Mouse (Mus musculus): ENCODE results near the gene Alkbh1. TPM values are rescaled to one million over a fixed set of nuclear protein-coding genes. Genes with fewer than 3 reads are reported as not detected.
"Not testable (repeated sequence)": the region's sequence is repeated elsewhere in the genome, so short reads cannot be mapped to it uniquely, and the experiment has no call there.

The Alkbh1 gene
- total RNA-seq (2015; ENCODE audit: low replicate concordance), result 7.2 and 20.5 TPM in 2 replicates
- total RNA-seq (2017; ENCODE audit: low replicate concordance), result 18.0 and 19.9 TPM in 2 replicates

GRCm38 (mm10) chr12:87443700-87444122 lies at the start of gene Alkbh1, which contains the start of gene Slirp:
TSS of gene Alkbh1 (minus strand) at chr12:87444017.
TSS of gene Slirp (plus strand) at chr12:87443896.
- peak; percentile 97 for ATAC-seq (replicated peaks; ENCODE audit: low FRiP score, poor library complexity, severe bottlenecking)

DNA sequence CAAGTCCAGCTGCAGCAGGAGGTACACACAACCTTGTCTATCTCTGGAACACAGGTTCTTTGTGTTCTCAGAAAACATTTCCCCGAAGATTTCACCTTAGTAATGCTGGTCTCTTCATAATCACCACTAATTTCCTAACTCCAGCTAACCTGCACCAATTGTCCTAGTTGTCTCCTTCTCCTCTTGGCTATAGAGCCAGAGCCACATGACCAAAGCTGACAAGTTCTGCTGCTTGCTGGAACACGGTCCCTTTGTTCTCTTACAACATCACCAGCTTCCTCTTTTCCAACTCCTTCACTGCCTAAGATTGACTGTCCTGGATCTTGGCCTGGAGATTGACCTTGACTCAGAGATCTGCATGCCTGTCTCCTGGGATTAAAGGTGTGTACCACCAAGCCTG lies 44.9 kb upstream of the Alkbh1 start:
- ATAC-seq (replicated peaks; ENCODE audit: low FRiP score, poor library complexity, severe bottlenecking), result not testable (repeated sequence)

GRCm38 (mm10) chr12:87482482-87482881 lies 38.7 kb upstream of the Alkbh1 start:
- ATAC-seq (replicated peaks; ENCODE audit: low FRiP score, poor library complexity, severe bottlenecking), result not testable (repeated sequence)

GRCm38 (mm10) chr12:87474756-87475155 lies 30.9 kb upstream of the Alkbh1 start:
- ATAC-seq (replicated peaks; ENCODE audit: low FRiP score, poor library complexity, severe bottlenecking), result no peak

DNA sequence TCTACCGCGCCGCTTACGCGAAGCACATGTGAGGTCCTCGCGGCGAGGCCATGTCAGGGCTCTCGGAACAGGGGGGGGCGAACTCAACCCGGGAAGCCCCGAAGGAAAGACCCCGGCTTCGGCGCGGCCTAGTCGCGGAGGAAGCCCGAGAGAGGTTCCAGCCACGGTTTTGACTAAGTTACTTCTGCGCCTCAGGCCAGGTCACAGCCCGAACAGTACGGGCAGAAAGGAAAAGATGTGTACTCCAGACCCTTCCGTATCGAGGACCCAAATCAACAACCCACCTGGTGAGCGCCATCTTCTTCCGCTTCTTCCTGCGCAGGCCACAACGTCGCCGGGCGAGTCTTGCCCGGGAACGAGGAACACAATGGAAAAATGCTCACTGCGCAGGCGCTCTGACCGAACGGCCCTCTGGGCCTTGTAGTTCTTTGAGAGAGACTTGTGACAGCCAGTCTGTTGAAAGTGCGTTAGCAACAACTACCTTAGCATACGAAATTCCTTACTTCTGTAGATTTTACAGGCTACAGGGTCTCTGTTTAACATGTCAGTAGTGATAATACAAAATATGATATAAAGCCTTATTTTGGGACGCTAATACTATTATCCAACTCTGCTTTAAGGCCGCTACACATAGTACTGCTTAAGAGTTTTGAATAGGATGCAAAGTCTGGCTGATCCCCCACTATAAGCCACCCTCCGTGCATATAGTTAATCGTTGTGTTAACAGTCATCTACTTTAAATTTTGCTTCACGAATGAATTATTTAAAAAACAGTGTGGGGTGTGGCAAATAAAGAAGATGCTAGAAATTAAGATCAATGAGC lies 28.4 kb upstream of the Alkbh1 start, which contains the start of gene Snw1:
Snw1 (minus strand) TSS at position 311 of the 823 bp plus-strand sequence.
- peak; percentile 99 for ATAC-seq (replicated peaks; ENCODE audit: low FRiP score, poor library complexity, severe bottlenecking)

DNA sequence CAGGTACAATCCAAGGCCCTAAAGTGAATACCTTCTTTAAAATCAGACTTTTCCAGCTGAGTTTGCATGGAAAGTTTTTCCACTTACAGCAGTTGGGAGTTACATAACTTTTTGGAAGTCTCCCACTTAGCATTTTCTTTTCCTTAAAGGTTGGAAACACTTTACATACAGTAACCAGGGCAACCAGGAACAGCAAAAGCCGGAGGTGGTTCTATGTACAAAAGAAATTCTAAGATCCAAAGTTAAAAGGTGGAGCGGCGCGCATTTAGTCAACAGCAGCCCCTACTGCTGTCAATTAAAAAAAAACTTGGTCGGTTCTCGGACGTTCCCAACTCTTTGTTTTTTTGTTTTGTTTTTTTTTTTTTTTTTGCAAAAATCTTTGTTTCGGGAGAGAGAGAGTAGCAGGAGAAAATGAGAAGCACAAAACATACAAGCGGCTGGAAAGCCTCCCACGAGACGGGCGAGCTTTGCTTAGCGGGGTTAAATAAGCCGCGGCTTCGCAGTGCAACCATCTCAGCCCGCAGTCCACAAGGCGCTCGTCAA lies 27.7 kb upstream of the Alkbh1 start:
- peak; percentile 81 for ATAC-seq (replicated peaks; ENCODE audit: low FRiP score, poor library complexity, severe bottlenecking)

GRCm38 (mm10) chr12:87470263-87471136 lies 26.7 kb upstream of the Alkbh1 start:
- ATAC-seq (replicated peaks; ENCODE audit: low FRiP score, poor library complexity, severe bottlenecking), result no peak

DNA sequence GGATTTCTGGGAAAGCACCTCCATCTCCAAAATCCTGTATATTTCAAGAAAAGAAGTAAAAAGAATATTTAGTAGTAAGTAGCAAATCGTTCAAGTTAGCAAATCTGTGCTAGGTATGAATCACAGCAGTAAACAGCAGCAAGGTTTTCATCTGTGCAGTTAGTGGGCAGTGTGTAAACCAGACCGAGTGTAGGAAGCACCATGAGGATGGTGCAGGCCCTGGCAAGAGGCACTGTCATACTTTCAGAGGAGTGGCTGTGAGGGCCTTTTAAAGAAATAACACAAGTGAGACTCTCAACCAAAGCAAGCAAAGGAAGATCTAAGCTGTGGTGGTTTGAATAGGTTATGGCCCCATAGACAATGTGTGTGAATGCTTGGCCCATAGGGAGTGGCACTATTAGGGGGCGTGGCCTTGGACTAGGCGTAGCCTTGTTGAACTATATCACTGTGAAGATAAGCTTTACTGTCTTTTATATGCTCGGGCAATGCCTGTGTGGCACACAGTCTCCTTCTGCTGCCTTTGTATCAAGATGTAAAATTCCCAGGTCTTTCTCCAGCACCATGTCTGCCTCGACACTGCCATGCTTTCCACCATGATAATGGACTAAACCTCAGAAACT lies 21.0 kb upstream of the Alkbh1 start:
- ATAC-seq (replicated peaks; ENCODE audit: low FRiP score, poor library complexity, severe bottlenecking), result peak; percentile 25; the same call in 1 of the 2 replicates

GRCm38 (mm10) chr12:87449456-87449855 lies 5.6 kb upstream of the Alkbh1 start:
- no peak for ATAC-seq (replicated peaks; ENCODE audit: low FRiP score, poor library complexity, severe bottlenecking)

DNA sequence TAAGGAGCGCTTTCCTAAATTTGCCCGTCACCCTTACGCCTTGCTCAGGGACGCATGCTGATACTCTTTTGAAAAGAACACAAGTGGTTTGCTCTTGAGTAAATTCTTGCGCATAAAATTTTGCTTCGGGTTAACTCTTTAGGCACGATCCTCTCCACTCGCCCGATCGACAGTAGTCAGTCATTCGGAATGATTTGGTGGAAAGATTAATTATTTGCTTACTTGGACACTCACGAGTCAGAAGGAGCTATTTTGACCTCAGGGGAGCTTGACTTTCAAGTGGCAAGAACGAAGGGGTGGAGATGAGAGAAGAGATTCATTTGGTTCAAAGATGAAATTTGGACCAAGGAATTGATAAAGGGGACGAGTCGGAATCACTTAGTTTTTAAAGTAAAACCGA lies 394 bp upstream of the Alkbh1 start:
- no peak for ATAC-seq (replicated peaks; ENCODE audit: low FRiP score, poor library complexity, severe bottlenecking)

- peak; percentile 77 for ATAC-seq (replicated peaks; ENCODE audit: low FRiP score, poor library complexity, severe bottlenecking)
Measured at GRCm38 (mm10) chr12:87443115-87443699, 610 bp downstream of the Alkbh1 start.

GRCm38 (mm10) chr12:87442177-87443114 lies 1.4 kb downstream of the Alkbh1 start:
- ATAC-seq (replicated peaks; ENCODE audit: low FRiP score, poor library complexity, severe bottlenecking), result no peak

DNA sequence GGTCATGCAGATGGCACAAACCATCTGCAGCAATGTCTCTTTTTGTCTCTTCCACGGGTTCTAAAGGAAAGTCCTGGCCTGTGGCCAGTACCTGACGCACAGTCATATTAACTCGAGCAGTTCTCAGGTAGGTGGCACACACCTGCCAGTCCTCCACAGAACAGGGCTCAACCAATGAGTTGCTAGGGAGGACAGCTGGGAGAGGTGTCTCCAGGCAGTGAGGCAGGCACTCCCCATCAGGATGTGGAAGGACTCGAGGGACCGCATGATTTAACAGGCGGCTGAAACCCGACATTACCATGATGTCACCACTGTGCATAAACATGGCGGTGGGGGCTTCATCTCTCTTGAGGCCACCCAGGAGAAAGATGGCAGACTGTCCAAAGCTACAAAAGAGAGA lies 14.9 kb downstream of the Alkbh1 start:
- ATAC-seq (replicated peaks; ENCODE audit: low FRiP score, poor library complexity, severe bottlenecking), result no peak

- no peak for ATAC-seq (replicated peaks; ENCODE audit: low FRiP score, poor library complexity, severe bottlenecking)
Measured at GRCm38 (mm10) chr12:87428295-87428694, 15.5 kb downstream of the Alkbh1 start.

- no peak for ATAC-seq (replicated peaks; ENCODE audit: low FRiP score, poor library complexity, severe bottlenecking)
Measured at GRCm38 (mm10) chr12:87426354-87427031, 17.3 kb downstream of the Alkbh1 start.

- ATAC-seq (replicated peaks; ENCODE audit: low FRiP score, poor library complexity, severe bottlenecking), result no peak
Measured at GRCm38 (mm10) chr12:87424516-87424915, 19.3 kb downstream of the Alkbh1 start.

DNA sequence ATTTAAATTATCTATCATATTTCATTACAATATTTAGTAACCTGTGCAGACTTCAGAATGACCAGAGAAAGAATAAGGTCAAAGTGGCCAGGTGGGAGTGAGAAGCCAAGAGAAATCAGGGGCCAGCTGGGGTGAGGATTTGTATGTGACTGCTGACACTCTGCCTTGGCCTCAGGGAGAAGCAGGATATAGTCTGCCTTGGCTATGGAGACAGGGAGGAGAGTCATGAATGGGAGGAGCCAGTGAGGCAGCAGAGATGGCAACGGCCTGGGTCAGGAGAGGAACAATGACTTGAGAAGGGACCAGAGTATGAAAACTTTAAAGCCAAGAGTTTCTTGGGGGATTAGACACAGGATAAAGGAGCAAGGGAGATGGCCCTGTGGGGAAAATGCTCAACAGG lies 20.1 kb downstream of the Alkbh1 start:
- ATAC-seq (replicated peaks; ENCODE audit: low FRiP score, poor library complexity, severe bottlenecking), result no peak
